Mouse (Mus musculus) embryonic fibroblast, embryonic 13.5 days (primary cell): ENCODE data around the gene Trim33. TPM values are rescaled to one million over a fixed set of nuclear protein-coding genes. Genes with fewer than 3 reads are reported as not detected.

Source experiments
- H3K27ac ChIP-seq: 2 replicates; pipeline ENCODE4 v1.5.1; 2012; ENCODE audit warnings: low read length, control low read depth, inconsistent platforms; ENCODE audit not compliant: insufficient read depth
- H3K4me1 ChIP-seq: 2 replicates; pipeline ENCODE4 v1.6.1; 2011; ENCODE audit warnings: low read length; ENCODE audit not compliant: control insufficient read depth, insufficient read depth
- H3K4me3 ChIP-seq: 2 replicates; pipeline ENCODE4 v1.5.1; 2011; ENCODE audit warnings: mild to moderate bottlenecking, control low read depth, low read length; ENCODE audit not compliant: insufficient read depth
- CTCF ChIP-seq: IDR thresholded peaks from 2 replicates; pipeline ENCODE4 v1.5.1; 2011; ENCODE audit warnings: mild to moderate bottlenecking, control low read depth, low read length, moderate library complexity, borderline replicate concordance; ENCODE audit not compliant: insufficient read depth
- POLR2A ChIP-seq: IDR thresholded peaks from 2 replicates; pipeline ENCODE4 v1.6.1; 2011; ENCODE audit warnings: low read depth, mild to moderate bottlenecking, control low read depth, low read length, moderate library complexity
- polyA plus RNA-seq: library from polyadenylated mRNA; stranded (reverse); fragments of >200 nt; gene quantifications from 2 replicates; pipeline ENCODE4 v1.2.4, GENCODE M21; 2011; ENCODE audit warnings: low read depth; ENCODE audit not compliant: missing spikeins, insufficient read length

The Trim33 gene
- polyA plus RNA-seq, 1 experiment, result 47.5 TPM

GRCm38 (mm10) chr3:103379371-103379770 is 100.3 kb downstream of the Trim33 start:
- no peak overlapping the region for H3K27ac ChIP-seq
- no peak overlapping the region for H3K4me3 ChIP-seq
- TF ChIP-seq CTCF (no peak), POLR2A (no peak)
- no peaks in the 10 kb centered on the region for H3K4me1 ChIP-seq

DNA sequence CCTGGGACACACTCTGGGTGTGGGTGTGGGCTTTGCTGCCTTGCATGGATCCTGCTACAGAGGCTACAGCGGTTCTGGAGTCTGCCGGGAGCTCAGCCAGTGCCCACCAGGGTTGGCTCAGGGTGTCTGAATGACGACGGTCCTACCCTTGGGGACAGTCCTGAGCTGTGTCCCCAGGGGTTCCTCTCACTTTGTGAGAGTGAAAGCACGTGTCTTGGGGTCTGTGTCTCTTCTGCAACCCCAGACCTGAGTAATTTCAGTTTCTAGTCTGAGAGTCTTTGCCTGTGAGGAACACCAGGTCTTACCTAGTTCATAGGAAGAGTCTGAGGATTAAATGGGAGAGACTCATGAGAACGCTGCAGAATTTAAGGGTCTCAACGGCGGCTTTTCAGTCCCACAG is 101.7 kb downstream of the Trim33 start:
- Histone ChIP-seq H3K4me3 (no peak overlapping the region), H3K4me1 (no peaks in the 10 kb centered on the region), H3K27ac (no peak overlapping the region)
- TF ChIP-seq CTCF (no peak), POLR2A (no peak)

DNA sequence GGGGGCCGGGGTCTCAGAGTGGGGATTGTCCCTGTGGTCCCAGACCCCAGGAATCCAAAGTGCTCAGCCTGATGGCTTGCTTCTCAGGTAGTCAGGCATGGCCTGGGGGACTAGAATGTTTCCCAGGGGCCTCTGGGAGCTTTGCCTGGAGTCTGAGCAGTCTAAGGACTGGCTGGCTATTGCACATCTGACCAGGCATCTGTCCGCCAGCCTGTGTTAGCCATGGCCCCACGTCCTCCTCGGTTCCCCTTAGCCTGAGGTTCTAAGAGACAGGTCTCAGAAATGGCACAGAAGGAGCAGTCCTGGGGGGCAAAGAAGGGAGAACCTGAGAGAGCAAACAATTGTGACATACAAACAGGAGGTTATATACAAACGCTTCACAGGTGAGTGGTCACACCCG is 102.3 kb downstream of the Trim33 start:
- Histone ChIP-seq H3K4me1 (no peaks in the 10 kb centered on the region), H3K4me3 (no peak overlapping the region), H3K27ac (no peak overlapping the region)
- no peak for TF ChIP-seq CTCF
- no peak for TF ChIP-seq POLR2A

DNA sequence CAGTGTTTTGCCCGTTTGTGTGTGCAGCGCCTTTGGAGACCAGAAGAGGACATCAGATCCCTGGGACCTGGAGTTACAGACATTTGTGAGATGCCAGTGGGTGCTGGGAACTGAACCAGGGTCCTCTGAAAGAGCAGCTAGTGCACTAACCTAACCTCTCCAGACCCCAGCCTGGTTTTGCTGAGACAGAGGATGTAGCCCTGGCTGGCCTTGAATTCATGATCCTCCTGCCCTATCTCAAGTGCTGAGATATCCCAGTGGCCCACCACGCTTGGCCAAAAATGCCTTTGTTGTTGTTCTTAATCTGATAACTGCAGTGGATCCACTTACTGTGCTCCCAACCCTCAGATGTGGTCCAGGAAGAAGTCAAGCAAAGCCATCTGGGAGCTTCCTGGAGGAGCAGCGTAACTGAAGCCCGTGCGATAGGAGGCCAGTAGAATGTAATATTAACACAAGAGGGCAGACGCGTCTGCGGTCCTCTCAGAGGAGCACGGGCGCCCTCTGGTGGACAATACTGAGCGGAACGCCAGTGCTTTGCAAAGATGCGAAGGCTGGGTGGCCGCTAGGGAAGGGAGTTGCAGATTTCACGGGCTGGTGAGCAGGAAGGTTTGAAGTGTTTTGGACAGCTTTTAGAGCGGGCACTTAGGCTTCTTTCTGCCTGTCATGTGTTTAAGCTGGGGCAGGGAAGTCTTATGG is 103.9 kb downstream of the Trim33 start:
- Histone ChIP-seq H3K4me1 (no peaks in the 10 kb centered on the region), H3K4me3 (no peak overlapping the region), H3K27ac (no peak overlapping the region)
- TF ChIP-seq POLR2A (no peak), CTCF (peak; percentile 97)

DNA sequence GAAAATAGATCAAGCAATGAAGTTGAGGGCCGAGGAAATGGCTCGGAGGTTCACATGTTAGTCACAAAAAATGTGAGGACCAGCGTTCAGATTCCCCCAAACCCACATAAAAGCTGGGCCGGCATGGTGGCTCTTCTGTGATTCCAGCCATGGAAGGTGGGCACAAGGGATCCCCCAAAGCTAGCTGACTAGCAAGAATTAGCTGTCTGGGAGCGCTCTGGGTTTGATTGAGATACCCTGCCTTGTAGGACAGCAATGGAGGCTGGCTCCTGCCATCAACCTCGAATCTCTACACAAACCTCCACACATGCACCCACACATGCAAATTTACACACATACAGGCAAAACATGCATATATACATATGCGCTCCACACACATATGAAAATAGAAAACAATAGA is 105.4 kb downstream of the Trim33 start:
- H3K4me1 ChIP-seq, result no peaks in the 10 kb centered on the region
- no peak overlapping the region for H3K27ac ChIP-seq
- TF ChIP-seq CTCF, result no peak
- no peak for TF ChIP-seq POLR2A
- no peak overlapping the region for H3K4me3 ChIP-seq

DNA sequence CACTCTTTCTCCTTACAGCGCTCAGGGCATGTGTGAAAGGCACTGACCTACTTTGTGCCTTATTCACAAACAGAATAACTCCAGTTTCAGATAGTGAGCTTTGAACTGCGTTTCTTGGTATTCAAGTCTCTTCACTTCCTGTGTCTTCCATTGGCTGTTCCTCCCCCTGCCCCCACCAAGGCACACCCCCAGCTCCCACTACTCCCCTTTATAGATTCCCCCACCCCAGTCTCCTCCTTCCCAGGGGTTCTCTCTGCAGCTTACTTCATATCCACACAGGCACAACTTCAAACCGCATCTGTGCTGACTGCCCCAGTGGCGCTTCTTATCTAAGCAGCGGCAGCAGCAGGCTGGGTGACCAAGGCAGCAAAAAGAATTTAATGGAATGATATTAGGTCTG is 105.9 kb downstream of the Trim33 start:
- TF ChIP-seq POLR2A, result no peak
- TF ChIP-seq CTCF, result no peak
- Histone ChIP-seq H3K27ac (no peak overlapping the region), H3K4me3 (no peak overlapping the region), H3K4me1 (no peaks in the 10 kb centered on the region)

DNA sequence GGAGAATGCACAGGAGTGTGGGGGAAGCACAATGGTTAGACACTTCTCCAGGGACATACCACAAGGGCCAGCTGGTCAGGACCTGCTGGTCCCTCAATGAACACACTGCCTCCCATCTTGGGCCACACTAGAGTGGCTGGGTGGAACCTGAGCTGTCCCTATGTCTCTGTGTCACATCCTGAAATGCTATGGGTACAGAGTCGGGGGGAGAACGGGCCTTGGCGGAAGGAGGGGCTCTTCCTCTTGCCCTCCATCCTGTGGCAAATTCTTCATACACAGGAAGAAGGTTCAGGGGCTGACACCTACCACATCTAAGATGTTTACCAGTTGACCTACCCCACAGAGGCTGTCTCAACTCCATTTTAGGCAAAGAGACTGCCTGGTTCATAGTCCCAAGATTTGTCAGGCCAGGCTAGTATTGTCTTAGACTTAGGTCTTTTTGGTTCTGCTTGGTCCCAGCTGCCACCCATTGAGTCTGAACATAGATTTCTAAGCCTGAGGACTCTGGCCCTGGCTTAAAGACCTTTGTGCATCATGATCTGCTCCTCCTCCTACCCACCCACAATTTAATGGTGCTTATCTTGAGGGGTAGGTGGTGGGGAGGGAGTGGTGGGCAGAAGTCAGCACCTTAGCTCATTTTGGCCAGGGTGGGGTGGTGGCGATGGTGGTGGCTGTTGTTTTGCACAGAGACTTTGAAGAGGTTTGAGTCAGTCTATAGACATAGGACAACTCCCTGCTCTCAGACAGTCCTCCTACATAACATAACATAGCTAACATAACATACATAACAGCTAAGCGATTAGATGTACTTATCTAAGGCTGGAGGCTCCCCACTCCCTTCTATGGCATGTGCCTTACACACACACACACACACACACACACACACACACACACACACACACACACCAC is 106.5 kb downstream of the Trim33 start:
- Histone ChIP-seq H3K4me1 (no peaks in the 10 kb centered on the region), H3K4me3 (no peak overlapping the region), H3K27ac (no peak overlapping the region)
- TF ChIP-seq POLR2A (no peak), CTCF (no peak)

- no peak overlapping the region for H3K4me3 ChIP-seq
- H3K27ac ChIP-seq, result no peak overlapping the region
- H3K4me1 ChIP-seq, result no peaks in the 10 kb centered on the region
- no peak for TF ChIP-seq CTCF
- no peak for TF ChIP-seq POLR2A
These were observed 107.4 kb downstream of the Trim33 start for GRCm38 (mm10) chr3:103386292-103387031.

DNA sequence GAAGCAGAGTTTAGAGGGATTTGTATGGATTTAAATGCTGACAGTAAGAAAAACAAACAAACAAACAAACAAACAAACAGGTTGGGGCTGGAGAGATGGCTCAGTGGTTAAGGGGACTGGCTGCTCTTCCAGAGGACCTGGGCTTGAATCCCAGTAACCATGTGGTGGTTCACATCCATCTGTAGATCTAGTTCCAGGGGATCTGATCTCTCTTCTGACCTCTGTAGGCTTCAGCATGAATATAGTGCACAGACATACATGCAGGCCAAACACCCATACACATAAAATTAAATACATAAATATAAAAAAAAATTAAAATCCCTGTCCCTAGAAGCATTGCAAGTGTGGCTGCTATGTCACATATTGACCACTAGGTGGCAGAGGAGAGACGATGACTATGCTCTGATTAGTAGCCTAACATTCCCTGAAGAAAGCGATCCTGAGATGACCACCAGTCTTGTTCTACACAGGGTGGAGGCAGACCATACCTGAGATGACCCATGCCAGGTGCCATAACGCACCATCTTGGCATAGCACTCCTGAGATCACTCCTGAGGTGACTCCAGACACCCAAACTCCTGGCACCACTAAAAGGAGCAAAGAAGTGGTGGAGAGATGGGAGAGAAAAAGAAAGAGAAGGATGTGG is 113.6 kb downstream of the Trim33 start:
- no peak overlapping the region for H3K27ac ChIP-seq
- 0 out of 2 replicates have a peak, but pooled peaks cover 2% of the 10 kb centered on the region for H3K4me1 ChIP-seq
- TF ChIP-seq CTCF, result no peak
- TF ChIP-seq POLR2A, result no peak
- H3K4me3 ChIP-seq, result no peak overlapping the region
